Mouse (Mus musculus) left cerebral cortex, postnatal 10 days (tissue): ENCODE data around the gene Lect2. TPM values are rescaled to one million over a fixed set of nuclear protein-coding genes. Genes with fewer than 3 reads are reported as not detected.
A peak's percentile ranks its signal among the peaks of the same experiment; 100 is the strongest.

Experiments used
- DNase-seq, 2 experiments: peaks; one replicate each; pipeline ENCODE4 v3.0.0; 2021 to 2022; ENCODE audit warnings: low spot score in 2 of 2, mixed read lengths in 1 of 2; ENCODE audit errors: extremely low spot score in 1 of 2
- intact Hi-C: fragments of 180-260 bp; cut with DNase I; formaldehyde crosslinking; loops from one replicate; pipeline ENCODE4 v1.15.1; 2025
- total RNA-seq, 2 experiments: library from RNA; stranded (reverse); gene quantifications; 2 replicates each; pipeline ENCODE4 v1.2.3; 2021

Gene Lect2
- total RNA-seq, 2 experiments from 2014 or later, result not detected

GRCm38 (mm10) chr13:56561129-56561528 lies 12.8 kb upstream of the Lect2 start:
- intact Hi-C loops, result loop anchor here (5.0 kb wide), 1 partner anchor 81 kb away; no protein-coding TSS in a partner anchor

GRCm38 (mm10) chr13:56559841-56560370 lies 11.6 kb upstream of the Lect2 start:
- intact Hi-C loops, result loop anchor here (5.0 to 10.0 kb wide), 4 partner anchors 82 to 705 kb away; no protein-coding TSS in a partner anchor
- no peak for DNase-seq

More at GRCm38 (mm10) chr13:56561129-56561528, 12.8 kb upstream of the Lect2 start:
- no peak for DNase-seq

- no peak for DNase-seq
- intact Hi-C loops, result loop anchor here (5.0 to 10.0 kb wide), 3 partner anchors 98 to 706 kb away; no protein-coding TSS in a partner anchor
These were observed 10.5 kb upstream of the Lect2 start for GRCm38 (mm10) chr13:56558811-56559210.

GRCm38 (mm10) chr13:56556701-56557100 lies 8.4 kb upstream of the Lect2 start:
- intact Hi-C loops, result loop anchor here (5.0 to 10.0 kb wide), 3 partner anchors 101 to 708 kb away; no protein-coding TSS in a partner anchor
- DNase-seq, result no peak

GRCm38 (mm10) chr13:56555957-56556356 lies 7.7 kb upstream of the Lect2 start:
- peak; percentile 43 to 62 for DNase-seq
- intact Hi-C loops, result loop anchor here (5.0 to 10.0 kb wide), 3 partner anchors 101 to 709 kb away; no protein-coding TSS in a partner anchor

- intact Hi-C loops, result loop anchor here (10.0 kb wide), 2 partner anchors 180 to 710 kb away; no protein-coding TSS in a partner anchor
These were observed 6.1 kb upstream of the Lect2 start for GRCm38 (mm10) chr13:56554409-56554808.

GRCm38 (mm10) chr13:56553923-56554322 lies 5.6 kb upstream of the Lect2 start:
- no peak for DNase-seq
- intact Hi-C loops, result loop anchor here (10.0 kb wide), 2 partner anchors 181 to 711 kb away; no protein-coding TSS in a partner anchor

More at GRCm38 (mm10) chr13:56554409-56554808, 6.1 kb upstream of the Lect2 start:
- DNase-seq, result peak; percentile 52 to 57

GRCm38 (mm10) chr13:56551661-56552060 lies 3.4 kb upstream of the Lect2 start:
- DNase-seq, result no peak
- intact Hi-C loops, result loop anchor here (10.0 kb wide), 2 partner anchors 183 to 713 kb away; no protein-coding TSS in a partner anchor

GRCm38 (mm10) chr13:56550574-56550973 lies 2.3 kb upstream of the Lect2 start:
- intact Hi-C loops, result loop anchor here (10.0 kb wide), 2 partner anchors 184 to 714 kb away; no protein-coding TSS in a partner anchor
- DNase-seq, result no peak

- intact Hi-C loops, result no loop called here
These were observed 1.1 kb upstream of the Lect2 start for GRCm38 (mm10) chr13:56549364-56549763.

GRCm38 (mm10) chr13:56544956-56545355 lies 3.3 kb downstream of the Lect2 start:
- intact Hi-C loops, result no loop called here
- DNase-seq, result no peak

More at GRCm38 (mm10) chr13:56549364-56549763, 1.1 kb upstream of the Lect2 start:
- no peak for DNase-seq

GRCm38 (mm10) chr13:56543805-56544204 lies 4.5 kb downstream of the Lect2 start:
- no peak for DNase-seq
- intact Hi-C loops, result no loop called here

GRCm38 (mm10) chr13:56539846-56540245 lies 8.5 kb downstream of the Lect2 start:
- peak in 1 of 2 experiments; percentile 41 for DNase-seq

GRCm38 (mm10) chr13:56537026-56537425 lies 11.3 kb downstream of the Lect2 start:
- intact Hi-C loops, result no loop called here
- no peak for DNase-seq

More at GRCm38 (mm10) chr13:56539846-56540245, 8.5 kb downstream of the Lect2 start:
- intact Hi-C loops, result no loop called here

- no peak for DNase-seq
- intact Hi-C loops, result no loop called here
These were observed 12.7 kb downstream of the Lect2 start for GRCm38 (mm10) chr13:56535570-56535969.

- no peak for DNase-seq
- intact Hi-C loops, result no loop called here
These were observed 13.4 kb downstream of the Lect2 start for GRCm38 (mm10) chr13:56534931-56535330.

- DNase-seq, result no peak
- intact Hi-C loops, result no loop called here
These were observed 18.6 kb downstream of the Lect2 start for GRCm38 (mm10) chr13:56529685-56530084.

- intact Hi-C loops, result no loop called here
- DNase-seq, result no peak
These were observed 19.3 kb downstream of the Lect2 start for GRCm38 (mm10) chr13:56529031-56529430.

- no peak for DNase-seq
- intact Hi-C loops, result no loop called here
These were observed 20.0 kb downstream of the Lect2 start for GRCm38 (mm10) chr13:56528281-56528680.

- intact Hi-C loops, result no loop called here
- DNase-seq, result no peak
These were observed 20.5 kb downstream of the Lect2 start for GRCm38 (mm10) chr13:56527846-56528245.
